Mouse (Mus musculus): ENCODE data around the gene P2ry12.

Gene P2ry12

GRCm38 (mm10) chr3:59262704-59263103, at the start of gene P2ry12:
TSS of gene P2ry12 (minus strand) at chr3:59262871.
- DNase-seq (ENCODE audit: extremely low spot score), result no peak

GRCm38 (mm10) chr3:59305518-59305917, 42.8 kb upstream of the P2ry12 start:
- DNase-seq (ENCODE audit: extremely low spot score), result no peak

- DNase-seq (ENCODE audit: extremely low spot score), result no peak
These were observed 42.3 kb upstream of the P2ry12 start for GRCm38 (mm10) chr3:59304944-59305343.

GRCm38 (mm10) chr3:59297653-59298052, 35.0 kb upstream of the P2ry12 start:
- DNase-seq (ENCODE audit: extremely low spot score), result no peak

- no peak for DNase-seq (ENCODE audit: extremely low spot score)
These were observed 34.0 kb upstream of the P2ry12 start for GRCm38 (mm10) chr3:59296563-59297130.

- no peak for DNase-seq (ENCODE audit: extremely low spot score)
These were observed 33.3 kb upstream of the P2ry12 start for GRCm38 (mm10) chr3:59295699-59296562.

GRCm38 (mm10) chr3:59293437-59294199, 30.9 kb upstream of the P2ry12 start:
- no peak for DNase-seq (ENCODE audit: extremely low spot score)

- DNase-seq (ENCODE audit: extremely low spot score), result no peak
These were observed 27.9 kb upstream of the P2ry12 start for GRCm38 (mm10) chr3:59290551-59290950.

GRCm38 (mm10) chr3:59278620-59279019, 15.9 kb upstream of the P2ry12 start:
- no peak for DNase-seq (ENCODE audit: extremely low spot score)

GRCm38 (mm10) chr3:59278254-59278533, 15.5 kb upstream of the P2ry12 start:
- DNase-seq (ENCODE audit: extremely low spot score), result no peak

GRCm38 (mm10) chr3:59277502-59278253, 15.0 kb upstream of the P2ry12 start:
- peak; percentile 39 for DNase-seq (ENCODE audit: extremely low spot score)

- no peak for DNase-seq (ENCODE audit: extremely low spot score)
These were observed 8.1 kb upstream of the P2ry12 start for GRCm38 (mm10) chr3:59270811-59271210.

GRCm38 (mm10) chr3:59263988-59264387, 1.3 kb upstream of the P2ry12 start:
- no peak for DNase-seq (ENCODE audit: extremely low spot score)

GRCm38 (mm10) chr3:59263417-59263816, 746 bp upstream of the P2ry12 start:
- DNase-seq (ENCODE audit: extremely low spot score), result no peak

- no peak for DNase-seq (ENCODE audit: extremely low spot score)
These were observed 780 bp downstream of the P2ry12 start for GRCm38 (mm10) chr3:59261709-59262472.

GRCm38 (mm10) chr3:59260745-59261144, 1.9 kb downstream of the P2ry12 start:
- DNase-seq (ENCODE audit: extremely low spot score), result no peak

- DNase-seq (ENCODE audit: extremely low spot score), result no peak
These were observed 4.7 kb downstream of the P2ry12 start for GRCm38 (mm10) chr3:59257740-59258664.

- no peak for DNase-seq (ENCODE audit: extremely low spot score)
These were observed 12.2 kb downstream of the P2ry12 start for GRCm38 (mm10) chr3:59250454-59250853.

- no peak for DNase-seq (ENCODE audit: extremely low spot score)
These were observed 14.6 kb downstream of the P2ry12 start for GRCm38 (mm10) chr3:59248031-59248430.

GRCm38 (mm10) chr3:59243384-59243783, 19.3 kb downstream of the P2ry12 start:
- DNase-seq (ENCODE audit: extremely low spot score), result no peak

All from embryo, embryonic 9.5 days (tissue).